Mouse (Mus musculus) splenic B cell, adult 2 months (primary cell): ENCODE data around the gene Gm13285.
A peak's percentile ranks its signal among the peaks of the same experiment; 100 is the strongest.
"Not testable (repeated sequence)": the region's sequence is repeated elsewhere in the genome, so short reads cannot be mapped to it uniquely, and the experiment has no call there.

ENCODE experiments used
- DNase-seq: peaks from one replicate; pipeline ENCODE4 v3.0.0-alpha.2; 2011; ENCODE audit warnings: low read depth, low spot score
- H3K27me3 ChIP-seq: 2 replicates; pipeline ENCODE4 v1.6.1; 2012; ENCODE audit warnings: mild to moderate bottlenecking, low read length, moderate library complexity, mixed read lengths; ENCODE audit not compliant: control insufficient read depth, poor library complexity, insufficient read depth, severe bottlenecking
- H3K36me3 ChIP-seq: 2 replicates; pipeline ENCODE4 v1.6.1; 2012; ENCODE audit warnings: mild to moderate bottlenecking, low read length, moderate library complexity, mixed read lengths; ENCODE audit not compliant: control insufficient read depth, poor library complexity, insufficient read depth, severe bottlenecking

Gene Gm13285

GRCm38 (mm10) chr4:88830523-88830922, 31.1 kb downstream of the Gm13285 start:
- Histone ChIP-seq H3K27me3 (no peaks in the 10 kb centered on the region), H3K36me3 (no peaks in the 10 kb centered on the region)
- peak; percentile 44 for DNase-seq

- DNase-seq, H3K36me3 ChIP-seq, H3K27me3 ChIP-seq: not testable (repeated sequence)
Observed at GRCm38 (mm10) chr4:88835225-88835624, 35.8 kb downstream of the Gm13285 start, which contains the start of gene Ifna5. TSS of gene Ifna5 (plus strand) at chr4:88835525.

- DNase-seq: peak; percentile 44
Observed at GRCm38 (mm10) chr4:88838828-88839227, 39.4 kb downstream of the Gm13285 start.

GRCm38 (mm10) chr4:88840058-88840457, 40.6 kb downstream of the Gm13285 start:
- Histone ChIP-seq H3K27me3 (no peaks in the 10 kb centered on the region), H3K36me3 (no peaks in the 10 kb centered on the region)
- DNase-seq: peak; percentile 21

More at GRCm38 (mm10) chr4:88838828-88839227, 39.4 kb downstream of the Gm13285 start:
- Histone ChIP-seq H3K36me3 (no peaks in the 10 kb centered on the region), H3K27me3 (no peaks in the 10 kb centered on the region)

GRCm38 (mm10) chr4:88841438-88841911, 42.0 kb downstream of the Gm13285 start, which contains the start of gene Ifna4:
TSS of gene Ifna4 (plus strand) at chr4:88841861.
- Histone ChIP-seq H3K36me3 (no peaks in the 10 kb centered on the region), H3K27me3 (no peaks in the 10 kb centered on the region)
- DNase-seq: peak; percentile 41

- Histone ChIP-seq H3K27me3 (no peaks in the 10 kb centered on the region), H3K36me3 (no peaks in the 10 kb centered on the region)
- peak; percentile 37 for DNase-seq
Observed at GRCm38 (mm10) chr4:88845334-88845733, 45.9 kb downstream of the Gm13285 start.

GRCm38 (mm10) chr4:88849698-88850097, 50.2 kb downstream of the Gm13285 start, which contains the start of gene Ifna1:
TSS of gene Ifna1 (plus strand) at chr4:88850087.
- H3K36me3 ChIP-seq: no peaks in the 10 kb centered on the region
- peak; percentile 15 for DNase-seq
- H3K27me3 ChIP-seq: no peaks in the 10 kb centered on the region; the same call in 1 of the 2 replicates
